Mouse (Mus musculus): ENCODE results near the gene Clip2. TPM values are rescaled to one million over a fixed set of nuclear protein-coding genes. Genes with fewer than 3 reads are reported as not detected.
"Not testable (repeated sequence)": the region's sequence is repeated elsewhere in the genome, so short reads cannot be mapped to it uniquely, and the experiment has no call there.

Gene Clip2
- polyA plus RNA-seq, 1 experiment from 2014 or later: 16.7 TPM

GRCm38 (mm10) chr5:134485183-134485730, 67.0 kb downstream of the Clip2 start:
- peaks cover 8% of the 10 kb centered on the region for H3K36me3 ChIP-seq (ENCODE audit: control insufficient read depth, insufficient read depth, low read length)
- H3K4me3 ChIP-seq (ENCODE audit: low read depth, low read length): no peak overlapping the region
- no peak overlapping the region for H3K4me2 ChIP-seq (ENCODE audit: low read length)
- H3K9me3 ChIP-seq (replicated peaks; ENCODE audit: control insufficient read depth, low read length, poor library complexity, severe bottlenecking): no peaks in the 10 kb centered on the region
- peak; percentile 9; the same call in 1 of the 2 replicates for ATAC-seq
- H3K4me1 ChIP-seq (ENCODE audit: control insufficient read depth, insufficient read depth, low read length): no peaks in the 10 kb centered on the region
- no peak overlapping the region for H3K27ac ChIP-seq (ENCODE audit: low read length)
- 82% methylated on average over 7 of the region's 7 CpGs for WGBS
- no peak overlapping the region for H3K9ac ChIP-seq (ENCODE audit: low read depth, low read length)
- no peaks in the 10 kb centered on the region for H3K27me3 ChIP-seq (ENCODE audit: control insufficient read depth, insufficient read depth, low read depth, low read length)

DNA sequence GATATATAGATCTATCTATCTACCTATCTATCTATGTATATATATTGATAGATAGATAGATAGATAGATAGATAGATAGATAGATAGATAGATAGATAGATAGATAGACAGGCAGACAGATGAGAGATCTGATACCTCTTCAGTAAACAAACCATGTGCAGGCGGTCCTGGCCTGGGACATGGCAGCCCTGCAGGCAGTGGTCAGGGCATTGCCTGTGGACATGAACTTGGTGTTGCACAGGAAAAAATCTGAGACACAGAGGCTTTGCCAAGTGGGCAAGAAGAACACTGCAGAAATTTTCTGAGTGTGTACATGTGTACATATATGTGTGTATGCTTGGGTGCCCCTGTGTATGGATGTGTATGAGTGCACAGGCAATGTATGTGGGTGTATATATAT, 68.9 kb downstream of the Clip2 start:
- no peak overlapping the region for H3K4me3 ChIP-seq (ENCODE audit: low read depth, low read length)
- ATAC-seq: no peak
- WGBS: 93% methylated on average over 1 of the region's 1 CpGs
- H3K36me3 ChIP-seq (ENCODE audit: control insufficient read depth, insufficient read depth, low read length): no peaks in the 10 kb centered on the region
- no peak overlapping the region for H3K9ac ChIP-seq (ENCODE audit: low read depth, low read length)
- no peaks in the 10 kb centered on the region for H3K9me3 ChIP-seq (replicated peaks; ENCODE audit: control insufficient read depth, low read length, poor library complexity, severe bottlenecking)
- no peak overlapping the region for H3K27ac ChIP-seq (ENCODE audit: low read length)
- no peak overlapping the region for H3K4me2 ChIP-seq (ENCODE audit: low read length)
- H3K27me3 ChIP-seq (ENCODE audit: control insufficient read depth, insufficient read depth, low read depth, low read length): no peaks in the 10 kb centered on the region
- H3K4me1 ChIP-seq (ENCODE audit: control insufficient read depth, insufficient read depth, low read length): no peaks in the 10 kb centered on the region

DNA sequence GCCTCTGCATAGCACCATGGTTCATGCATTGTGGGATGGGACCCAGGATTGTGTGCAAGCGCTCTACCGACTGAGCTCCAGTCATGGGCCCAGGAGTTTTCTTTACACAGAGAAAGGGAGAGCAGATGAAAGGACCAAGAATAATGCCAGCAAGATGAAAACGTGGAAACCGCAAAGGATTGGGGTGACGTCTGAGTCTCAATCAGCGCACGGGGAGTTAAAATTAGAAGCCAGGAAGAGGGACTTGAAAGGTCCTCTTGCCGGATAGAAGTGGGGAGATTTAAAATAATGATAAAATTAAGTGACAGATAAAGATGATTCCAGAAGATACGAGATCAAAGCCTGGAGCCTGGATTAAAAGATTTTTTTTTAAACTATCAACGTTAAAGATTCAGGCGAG, 69.9 kb downstream of the Clip2 start:
- no peak for ATAC-seq
- Histone ChIP-seq H3K9ac (ENCODE audit: low read depth, low read length) (no peak overlapping the region), H3K9me3 (replicated peaks; ENCODE audit: control insufficient read depth, low read length, poor library complexity, severe bottlenecking) (no peaks in the 10 kb centered on the region), H3K36me3 (ENCODE audit: control insufficient read depth, insufficient read depth, low read length) (no peaks in the 10 kb centered on the region), H3K27me3 (ENCODE audit: control insufficient read depth, insufficient read depth, low read depth, low read length) (no peaks in the 10 kb centered on the region), H3K4me2 (ENCODE audit: low read length) (no peak overlapping the region), H3K4me3 (ENCODE audit: low read depth, low read length) (no peak overlapping the region), H3K27ac (ENCODE audit: low read length) (no peak overlapping the region), H3K4me1 (ENCODE audit: control insufficient read depth, insufficient read depth, low read length) (no peaks in the 10 kb centered on the region)
- WGBS: 47% methylated on average over 11 of the region's 11 CpGs

DNA sequence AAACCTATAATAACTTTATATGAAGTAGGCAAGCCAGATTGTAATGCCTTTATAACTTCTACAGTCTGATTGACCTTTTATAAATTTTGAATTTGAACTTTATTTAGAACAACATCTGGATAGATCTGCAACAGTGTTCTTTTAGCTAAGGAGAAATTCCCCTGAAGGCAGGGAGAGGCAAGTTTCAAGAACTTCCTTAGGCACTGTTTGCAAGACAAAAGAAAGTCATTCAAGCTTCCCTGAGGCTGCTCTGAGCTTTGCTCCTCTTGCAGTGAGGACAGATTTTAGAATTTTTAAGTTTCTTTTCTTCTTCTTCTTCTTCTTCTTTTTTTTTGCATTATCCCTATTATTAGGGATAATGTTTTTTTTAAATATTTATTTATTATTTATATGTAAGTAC, 73.3 kb downstream of the Clip2 start:
- H3K27ac ChIP-seq (ENCODE audit: low read length); H3K4me1 ChIP-seq (ENCODE audit: control insufficient read depth, insufficient read depth, low read length); H3K4me2 ChIP-seq (ENCODE audit: low read length); H3K27me3 ChIP-seq (ENCODE audit: control insufficient read depth, insufficient read depth, low read depth, low read length); H3K4me3 ChIP-seq (ENCODE audit: low read depth, low read length); H3K9ac ChIP-seq (ENCODE audit: low read depth, low read length); H3K36me3 ChIP-seq (ENCODE audit: control insufficient read depth, insufficient read depth, low read length); ATAC-seq; H3K9me3 ChIP-seq (replicated peaks; ENCODE audit: control insufficient read depth, low read length, poor library complexity, severe bottlenecking): not testable (repeated sequence)

DNA sequence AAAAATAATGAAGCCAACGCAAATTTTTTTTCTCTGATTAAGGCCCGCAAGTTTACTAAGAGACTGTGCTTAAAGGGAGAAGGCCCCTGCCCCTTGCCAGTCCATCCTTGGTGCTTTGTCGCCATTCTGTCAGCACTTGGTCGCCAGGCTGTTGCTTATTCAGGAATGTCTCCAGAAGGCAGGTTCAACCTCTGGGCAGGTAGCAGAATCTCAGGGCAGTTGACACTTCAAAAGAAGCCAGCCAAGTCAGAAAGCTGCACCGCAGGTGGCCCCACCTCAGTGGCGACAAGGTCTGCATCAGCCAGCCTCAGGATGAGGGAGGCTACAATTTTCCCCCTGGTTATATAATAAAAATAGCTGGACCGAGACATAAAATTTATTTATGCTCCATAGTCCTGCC, 76.5 kb downstream of the Clip2 start:
- H3K9me3 ChIP-seq (replicated peaks; ENCODE audit: control insufficient read depth, low read length, poor library complexity, severe bottlenecking); H3K27ac ChIP-seq (ENCODE audit: low read length); H3K9ac ChIP-seq (ENCODE audit: low read depth, low read length); H3K4me2 ChIP-seq (ENCODE audit: low read length); ATAC-seq; H3K27me3 ChIP-seq (ENCODE audit: control insufficient read depth, insufficient read depth, low read depth, low read length); H3K4me3 ChIP-seq (ENCODE audit: low read depth, low read length); H3K4me1 ChIP-seq (ENCODE audit: control insufficient read depth, insufficient read depth, low read length); H3K36me3 ChIP-seq (ENCODE audit: control insufficient read depth, insufficient read depth, low read length): not testable (repeated sequence)
- 93% methylated on average over 7 of the region's 7 CpGs for WGBS

DNA sequence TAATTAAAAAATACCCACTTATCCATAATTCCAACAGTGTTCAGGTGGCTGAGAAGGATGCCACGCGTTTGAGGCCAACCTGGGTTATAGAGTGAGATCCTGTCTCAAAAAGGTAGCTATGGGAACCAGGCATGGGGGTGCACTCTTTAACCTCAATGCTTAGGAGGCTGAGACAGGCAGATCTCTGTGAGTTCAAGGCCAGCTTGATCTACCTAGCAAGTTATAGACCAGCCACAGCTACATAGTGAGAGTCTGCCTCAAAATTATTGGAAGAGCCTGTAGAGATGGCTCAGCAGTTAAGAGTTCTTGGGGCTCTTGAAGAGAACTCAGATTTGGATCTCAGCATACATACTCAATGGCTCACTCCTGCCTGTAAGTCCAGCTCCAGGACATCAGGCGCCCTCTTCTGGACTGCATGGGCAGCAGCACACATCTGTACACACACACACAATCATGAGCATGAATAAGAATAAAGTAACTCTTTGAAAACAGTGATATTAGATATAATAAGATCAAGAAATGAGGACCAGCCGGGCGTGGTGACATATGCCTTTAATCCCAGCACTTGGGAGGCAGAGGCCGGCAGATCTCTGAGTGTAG, 77.1 kb downstream of the Clip2 start:
- H3K9ac ChIP-seq (ENCODE audit: low read depth, low read length): no peak overlapping the region
- no peaks in the 10 kb centered on the region for H3K36me3 ChIP-seq (ENCODE audit: control insufficient read depth, insufficient read depth, low read length)
- no peaks in the 10 kb centered on the region for H3K27me3 ChIP-seq (ENCODE audit: control insufficient read depth, insufficient read depth, low read depth, low read length)
- no peaks in the 10 kb centered on the region for H3K4me1 ChIP-seq (ENCODE audit: control insufficient read depth, insufficient read depth, low read length)
- no peak overlapping the region for H3K4me3 ChIP-seq (ENCODE audit: low read depth, low read length)
- no peak overlapping the region for H3K4me2 ChIP-seq (ENCODE audit: low read length)
- no peaks in the 10 kb centered on the region for H3K9me3 ChIP-seq (replicated peaks; ENCODE audit: control insufficient read depth, low read length, poor library complexity, severe bottlenecking)
- WGBS: 92% methylated on average over 6 of the region's 6 CpGs
- ATAC-seq: no peak
- H3K27ac ChIP-seq (ENCODE audit: low read length): no peak overlapping the region

DNA sequence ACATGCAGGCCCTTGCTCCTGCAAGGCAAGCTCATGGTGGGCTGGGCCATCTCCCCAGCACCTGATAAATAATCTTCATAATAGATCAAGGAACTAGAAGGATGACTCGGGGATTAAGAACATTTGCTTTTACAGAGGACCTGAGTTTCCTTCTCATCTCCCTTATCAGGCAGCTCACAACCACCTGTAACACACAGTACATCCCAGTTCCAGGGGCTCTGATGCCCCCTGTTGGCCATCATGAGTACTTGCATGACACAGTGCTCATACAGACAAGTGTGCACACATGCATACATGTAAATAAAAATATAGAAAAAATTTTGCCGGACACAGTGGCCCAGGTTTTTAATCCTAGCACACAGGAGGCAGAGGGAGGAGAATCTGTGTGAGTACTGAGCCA, 78.3 kb downstream of the Clip2 start:
- no peak overlapping the region for H3K4me3 ChIP-seq (ENCODE audit: low read depth, low read length)
- no peak overlapping the region for H3K27ac ChIP-seq (ENCODE audit: low read length)
- H3K4me1 ChIP-seq (ENCODE audit: control insufficient read depth, insufficient read depth, low read length): no peaks in the 10 kb centered on the region
- no peaks in the 10 kb centered on the region for H3K9me3 ChIP-seq (replicated peaks; ENCODE audit: control insufficient read depth, low read length, poor library complexity, severe bottlenecking)
- ATAC-seq: no peak
- WGBS: 83% methylated on average over 2 of the region's 2 CpGs
- no peak overlapping the region for H3K4me2 ChIP-seq (ENCODE audit: low read length)
- H3K27me3 ChIP-seq (ENCODE audit: control insufficient read depth, insufficient read depth, low read depth, low read length): no peaks in the 10 kb centered on the region
- no peaks in the 10 kb centered on the region for H3K36me3 ChIP-seq (ENCODE audit: control insufficient read depth, insufficient read depth, low read length)
- no peak overlapping the region for H3K9ac ChIP-seq (ENCODE audit: low read depth, low read length)

DNA sequence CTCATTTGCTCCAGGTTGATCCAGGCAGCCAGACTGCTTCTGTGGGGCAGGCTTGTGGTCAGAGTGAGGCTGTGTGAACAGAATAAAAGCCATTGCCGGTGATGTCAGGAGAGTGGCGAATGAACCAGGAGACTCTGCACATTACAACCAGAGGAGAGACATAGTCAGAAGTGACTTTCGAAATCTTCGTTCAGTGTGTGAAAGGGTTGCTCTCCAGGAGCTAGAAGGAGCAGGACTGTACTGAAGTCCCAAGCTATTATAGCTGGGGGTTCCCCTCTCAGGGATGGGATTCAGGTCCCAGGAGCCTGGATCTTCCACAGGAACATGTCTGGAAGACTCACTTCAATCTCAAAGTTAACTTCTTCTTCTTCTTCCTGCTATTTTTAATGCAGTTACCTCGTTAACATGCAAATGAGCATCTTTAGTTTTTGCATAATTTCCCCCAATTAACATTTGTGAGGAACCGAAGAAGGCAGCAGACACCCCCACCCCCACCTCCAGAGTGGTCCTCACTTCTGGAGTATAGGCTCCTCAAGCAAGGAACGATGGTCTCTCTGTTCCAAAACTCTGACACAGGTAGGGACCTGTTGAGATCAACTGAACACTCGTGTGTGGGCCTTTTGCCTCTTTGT, 81.6 kb downstream of the Clip2 start:
- H3K4me2 ChIP-seq (ENCODE audit: low read length): no peak overlapping the region
- WGBS: 77% methylated on average over 8 of the region's 8 CpGs
- no peaks in the 10 kb centered on the region for H3K9me3 ChIP-seq (replicated peaks; ENCODE audit: control insufficient read depth, low read length, poor library complexity, severe bottlenecking)
- peaks cover 14% of the 10 kb centered on the region for H3K4me1 ChIP-seq (ENCODE audit: control insufficient read depth, insufficient read depth, low read length)
- no peak overlapping the region for H3K27ac ChIP-seq (ENCODE audit: low read length)
- H3K36me3 ChIP-seq (ENCODE audit: control insufficient read depth, insufficient read depth, low read length): no peaks in the 10 kb centered on the region
- no peaks in the 10 kb centered on the region for H3K27me3 ChIP-seq (ENCODE audit: control insufficient read depth, insufficient read depth, low read depth, low read length)
- ATAC-seq: no peak
- no peak overlapping the region for H3K9ac ChIP-seq (ENCODE audit: low read depth, low read length)
- no peak overlapping the region for H3K4me3 ChIP-seq (ENCODE audit: low read depth, low read length)

GRCm38 (mm10) chr5:134469559-134470150, 82.6 kb downstream of the Clip2 start:
- H3K4me3 ChIP-seq (ENCODE audit: low read depth, low read length): no peak overlapping the region
- H3K9me3 ChIP-seq (replicated peaks; ENCODE audit: control insufficient read depth, low read length, poor library complexity, severe bottlenecking): no peaks in the 10 kb centered on the region
- WGBS: 85% methylated on average over 7 of the region's 7 CpGs
- H3K4me2 ChIP-seq (ENCODE audit: low read length): no peak overlapping the region
- no peak for ATAC-seq
- H3K4me1 ChIP-seq (ENCODE audit: control insufficient read depth, insufficient read depth, low read length): peaks cover 14% of the 10 kb centered on the region
- H3K27ac ChIP-seq (ENCODE audit: low read length): no peak overlapping the region
- no peaks in the 10 kb centered on the region for H3K27me3 ChIP-seq (ENCODE audit: control insufficient read depth, insufficient read depth, low read depth, low read length)
- no peak overlapping the region for H3K9ac ChIP-seq (ENCODE audit: low read depth, low read length)
- no peaks in the 10 kb centered on the region for H3K36me3 ChIP-seq (ENCODE audit: control insufficient read depth, insufficient read depth, low read length)

Data from midbrain, embryonic 16.5 days (tissue).